Mouse (Mus musculus) cerebellum, adult 2 months (tissue): ENCODE data around the gene Cd47.

Source experiments
- CTCF ChIP-seq: fragments of 200-500 bp; IDR thresholded peaks from 2 replicates; pipeline ENCODE4 v1.5.1; 2011; ENCODE audit warnings: low read depth, mild to moderate bottlenecking, control low read depth, low read length, moderate library complexity, borderline replicate concordance; ENCODE audit not compliant: insufficient read depth
- POLR2A ChIP-seq: fragments of 200-500 bp; IDR thresholded peaks from 2 replicates; pipeline ENCODE4 v1.6.1; 2011; ENCODE audit warnings: low read length, control low read depth, borderline replicate concordance; ENCODE audit not compliant: insufficient read depth

DNA sequence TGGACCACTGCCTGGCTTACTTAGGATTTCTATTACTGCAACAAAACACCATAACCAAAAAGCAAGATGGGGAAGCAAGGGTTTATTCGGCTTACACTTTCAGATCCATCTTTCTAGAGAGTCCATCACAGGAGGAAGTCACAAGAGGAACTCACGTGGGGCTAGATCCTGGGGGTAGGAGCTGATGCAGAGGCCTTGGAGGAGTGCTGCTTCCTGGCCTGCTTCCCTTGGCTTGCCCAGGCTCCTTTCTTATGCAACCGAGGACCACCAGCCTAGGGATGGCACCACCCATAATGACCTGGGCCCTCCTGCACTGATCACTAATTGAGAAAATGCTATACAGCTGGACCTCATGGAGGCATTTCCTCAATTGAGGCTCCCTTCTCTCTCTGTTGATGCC, 16.6 kb downstream of the Cd47 start:
- no peak for TF ChIP-seq CTCF
- TF ChIP-seq POLR2A: no peak
